Mouse (Mus musculus) MN1 (cell line): ENCODE data around the gene Ctbp1.

ENCODE experiments used
- DNase-seq: peaks from one replicate; pipeline ENCODE4 v3.0.0-alpha.2; 2016; ENCODE audit warnings: low spot score

Gene Ctbp1

GRCm38 (mm10) chr5:33244377-33244920, 30.3 kb downstream of the Ctbp1 start:
- DNase-seq = no peak

- DNase-seq = peak; percentile 26
Measured at GRCm38 (mm10) chr5:33239934-33240333, 34.9 kb downstream of the Ctbp1 start.

- peak; percentile 43 for DNase-seq
Measured at GRCm38 (mm10) chr5:33239111-33239714, 35.6 kb downstream of the Ctbp1 start.

GRCm38 (mm10) chr5:33238256-33238645, 36.5 kb downstream of the Ctbp1 start:
- DNase-seq = no peak

GRCm38 (mm10) chr5:33237600-33238255, 37.1 kb downstream of the Ctbp1 start:
- DNase-seq = peak; percentile 20

- no peak for DNase-seq
Measured at GRCm38 (mm10) chr5:33234391-33235031, 40.3 kb downstream of the Ctbp1 start.

GRCm38 (mm10) chr5:33232791-33233190, 42.0 kb downstream of the Ctbp1 start:
- no peak for DNase-seq

GRCm38 (mm10) chr5:33230285-33230684, 44.5 kb downstream of the Ctbp1 start:
- DNase-seq = no peak

GRCm38 (mm10) chr5:33228428-33228827, 46.4 kb downstream of the Ctbp1 start:
- peak; percentile 18 for DNase-seq

GRCm38 (mm10) chr5:33225673-33226072, 49.1 kb downstream of the Ctbp1 start:
- DNase-seq = no peak

- DNase-seq = no peak
Measured at GRCm38 (mm10) chr5:33224491-33224890, 50.3 kb downstream of the Ctbp1 start.

GRCm38 (mm10) chr5:33222841-33223744, 51.7 kb downstream of the Ctbp1 start:
- no peak for DNase-seq

- DNase-seq = no peak
Measured at GRCm38 (mm10) chr5:33222389-33222788, 52.4 kb downstream of the Ctbp1 start.

- DNase-seq = no peak
Measured at GRCm38 (mm10) chr5:33220350-33221044, 54.3 kb downstream of the Ctbp1 start.

- DNase-seq = no peak
Measured at GRCm38 (mm10) chr5:33219831-33220230, 55.0 kb downstream of the Ctbp1 start.

- no peak for DNase-seq
Measured at GRCm38 (mm10) chr5:33218746-33219449, 55.9 kb downstream of the Ctbp1 start.

GRCm38 (mm10) chr5:33218081-33218480, 56.7 kb downstream of the Ctbp1 start, which contains the start of gene Spon2:
Spon2 (minus strand) TSS chr5:33218455.
- DNase-seq = no peak

GRCm38 (mm10) chr5:33217663-33218062, 57.1 kb downstream of the Ctbp1 start:
- DNase-seq = no peak

GRCm38 (mm10) chr5:33214723-33215122, 60.1 kb downstream of the Ctbp1 start:
- DNase-seq = no peak

- no peak for DNase-seq
Measured at GRCm38 (mm10) chr5:33211254-33211653, 63.5 kb downstream of the Ctbp1 start.

GRCm38 (mm10) chr5:33210515-33210914, 64.3 kb downstream of the Ctbp1 start:
- DNase-seq = no peak
